Mouse (Mus musculus) thymus, postnatal 4 days (tissue): ENCODE measurements around the gene Srprb.

ENCODE experiments used
- DNase-seq: peaks from one replicate; pipeline ENCODE4 v3.0.0; 2021

Gene Srprb

DNA sequence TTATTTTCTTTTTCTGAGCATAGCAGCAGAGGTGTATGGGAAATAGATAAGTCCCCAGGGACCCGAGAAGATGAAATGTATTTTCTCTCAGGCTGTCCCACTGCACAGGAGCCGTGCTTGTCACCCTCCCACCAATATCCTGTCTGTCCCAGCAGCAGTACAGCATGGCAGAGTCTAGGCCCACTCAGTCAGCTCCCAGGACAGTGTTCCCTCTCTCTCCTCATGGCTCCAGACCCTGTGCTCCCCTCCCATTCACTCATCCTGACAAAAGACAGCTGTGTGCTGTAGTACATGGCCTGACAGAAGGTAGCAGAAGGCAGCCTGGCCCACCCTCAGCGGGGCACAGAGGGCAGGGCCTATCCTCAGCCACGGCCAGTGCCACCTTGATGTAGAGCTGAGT, 58.1 kb downstream of the Srprb start:
- DNase-seq = no peak

DNA sequence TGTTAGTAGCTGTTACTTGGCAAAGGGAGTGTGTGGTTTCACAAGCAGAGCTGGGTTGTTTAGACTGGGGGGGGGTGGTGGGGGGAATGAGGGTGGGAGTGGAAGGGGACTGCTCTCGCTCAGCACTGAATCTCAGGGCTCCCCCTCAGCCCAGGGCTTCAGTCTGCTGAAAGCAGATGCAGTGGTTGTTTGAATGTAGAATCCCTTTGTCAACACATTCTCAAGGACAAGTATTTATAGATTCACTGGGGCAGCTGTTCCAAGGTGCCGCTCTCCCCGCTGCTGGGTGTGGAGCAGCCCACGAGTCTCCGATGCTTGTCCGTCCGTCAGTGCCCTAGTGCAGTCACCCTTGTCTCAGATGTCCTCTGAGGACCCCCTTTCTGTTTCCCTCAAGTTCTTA, 60.7 kb downstream of the Srprb start:
- no peak for DNase-seq

DNA sequence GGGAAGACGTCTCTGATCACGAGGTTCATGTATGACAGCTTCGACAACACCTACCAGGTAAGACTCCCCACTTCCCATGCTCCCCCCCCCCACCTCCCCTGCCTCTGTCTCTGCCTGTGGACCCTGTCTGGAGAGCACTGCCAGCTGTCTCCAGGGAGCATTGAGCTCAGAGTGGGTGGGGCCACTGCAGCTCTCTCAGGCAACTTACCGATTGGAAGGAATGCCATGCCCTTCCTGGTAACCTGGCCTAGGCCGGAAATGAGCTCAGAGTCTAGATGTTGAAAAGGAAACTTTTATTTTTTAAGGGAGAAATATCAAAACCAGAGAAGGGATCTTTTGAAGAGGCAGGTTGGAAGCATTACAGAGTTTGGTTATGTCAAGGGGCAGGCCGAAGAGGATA, 61.6 kb downstream of the Srprb start:
- no peak for DNase-seq

DNA sequence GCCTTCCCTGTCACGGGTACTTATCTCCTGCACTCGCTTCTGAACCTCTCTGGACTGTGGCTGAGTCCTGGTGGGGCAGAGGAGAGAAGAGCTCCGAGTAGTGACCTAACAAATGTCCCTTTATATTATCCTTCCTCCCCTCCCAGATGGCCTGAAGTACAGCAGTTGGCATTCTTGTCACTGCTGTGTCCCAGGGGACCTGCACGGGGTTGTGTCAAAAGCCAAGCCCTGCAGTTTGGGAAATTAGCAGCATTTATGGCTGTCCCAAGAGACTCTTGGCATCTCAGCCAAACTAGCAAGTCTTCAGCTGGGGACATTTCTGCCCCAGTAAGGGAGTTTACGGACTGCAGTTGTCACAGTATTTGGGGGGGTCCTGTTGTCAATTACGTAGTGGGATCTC, 62.5 kb downstream of the Srprb start:
- DNase-seq = no peak
